Mouse (Mus musculus): ENCODE measurements around the gene Prr11.
"Not testable (repeated sequence)": the region's sequence is repeated elsewhere in the genome, so short reads cannot be mapped to it uniquely, and the experiment has no call there.

Gene Prr11

DNA sequence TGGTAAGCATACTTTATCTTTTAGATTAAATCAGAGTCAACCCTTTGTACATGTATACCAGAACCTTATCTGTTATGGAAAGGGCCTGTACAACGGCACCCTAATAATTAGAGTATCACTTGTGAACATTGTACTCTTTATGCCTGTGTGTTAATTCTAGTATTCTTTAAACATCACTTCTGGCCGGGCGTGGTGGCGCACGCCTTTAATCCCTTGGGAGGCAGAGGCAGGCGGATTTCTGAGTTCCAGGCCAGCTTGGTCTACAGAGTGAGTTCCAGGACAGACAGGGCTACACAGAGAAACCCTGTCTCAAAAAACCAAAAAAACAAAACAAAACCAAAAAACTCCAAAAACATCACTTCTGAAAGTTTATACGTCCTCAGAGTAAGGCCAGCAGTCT lies 59.6 kb downstream of the Prr11 start:
- not testable (repeated sequence) for DNase-seq (ENCODE audit: low read depth, low spot score)

DNA sequence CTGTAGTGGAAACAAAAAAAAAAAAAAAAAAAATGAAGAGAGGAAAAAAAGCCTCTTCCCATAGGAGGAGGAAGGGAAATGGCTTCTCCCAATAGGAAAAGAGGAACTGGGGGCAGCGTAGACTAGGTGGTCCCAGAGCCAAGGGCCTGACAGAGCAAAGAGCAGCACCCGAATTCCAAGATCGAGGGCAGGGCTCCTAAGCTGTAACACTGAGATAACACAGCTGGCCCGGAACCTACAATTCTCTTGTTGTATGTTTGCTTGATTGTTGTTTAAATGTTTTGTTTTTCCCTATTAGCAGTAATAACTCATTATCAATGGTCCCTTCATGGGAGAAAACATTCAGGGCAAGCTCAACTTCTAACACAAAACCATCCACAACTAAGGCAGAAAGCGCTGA lies 61.5 kb downstream of the Prr11 start:
- DNase-seq (ENCODE audit: low read depth, low spot score), result no peak

DNA sequence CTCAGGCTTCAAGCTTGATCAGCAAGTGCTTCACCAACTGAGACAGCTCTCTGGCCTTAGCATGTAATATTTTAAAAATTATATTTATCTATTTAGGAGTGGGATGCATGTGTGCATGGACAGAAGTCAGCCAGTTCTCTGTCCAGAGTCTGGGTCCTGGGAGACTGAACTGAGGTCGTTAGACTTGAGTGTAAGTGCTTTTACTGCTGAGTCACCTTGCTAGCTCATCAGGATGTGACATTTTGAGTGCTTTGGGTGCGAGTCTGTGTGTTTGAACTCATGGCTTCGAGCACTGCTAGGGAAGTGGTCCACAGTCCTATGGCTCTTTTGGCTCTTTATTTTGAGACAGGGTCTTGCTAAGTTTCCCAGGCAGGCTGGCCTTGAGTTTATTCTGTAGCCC lies 65.5 kb downstream of the Prr11 start:
- DNase-seq (ENCODE audit: low read depth, low spot score), result no peak

DNA sequence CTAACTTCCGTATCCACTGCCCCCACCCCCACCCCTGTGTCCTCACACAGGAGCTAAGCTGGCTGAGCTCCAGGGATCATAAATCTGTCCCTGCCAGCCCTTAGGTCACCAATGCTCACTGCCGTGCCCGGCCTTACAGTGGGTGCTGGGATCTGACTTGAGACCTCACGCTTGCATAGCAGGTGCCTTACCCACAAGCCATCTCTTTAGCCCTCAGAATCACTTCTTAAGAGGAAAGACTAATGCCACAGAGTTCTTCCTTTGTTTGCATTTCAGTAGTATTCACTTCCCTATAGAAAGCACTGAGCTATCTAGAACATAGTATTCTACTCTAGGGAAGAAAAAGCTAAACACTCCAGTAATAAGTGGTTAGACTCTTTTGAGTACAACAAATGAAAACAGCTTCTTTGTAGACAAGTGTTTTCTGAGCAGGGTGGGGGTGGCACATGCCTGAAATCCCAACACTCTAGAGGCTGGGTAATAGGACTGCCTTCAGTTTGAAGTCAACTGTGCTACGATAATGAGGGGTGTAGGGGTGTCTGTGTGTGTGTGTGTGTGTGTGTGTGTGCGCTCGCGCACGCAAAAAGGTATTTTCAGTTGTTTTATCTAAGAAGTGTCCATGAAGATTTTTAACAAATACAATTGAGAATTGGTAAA lies 69.1 kb downstream of the Prr11 start:
- DNase-seq (ENCODE audit: low read depth, low spot score), result no peak

All from ES-CJ7 (cell line).